Mouse (Mus musculus) retina, postnatal 1 day (tissue): Measurements from ENCODE around the gene Ube2ql1.

Experiments used
- DNase-seq: peaks from one replicate; pipeline ENCODE4 v3.0.0-alpha.2; 2012

The Ube2ql1 gene

GRCm38 (mm10) chr13:69739759-69740135 is at the start of gene Ube2ql1:
Ube2ql1 (minus strand) TSS chr13:69739889.
- peak; percentile 93 for DNase-seq

- DNase-seq: no peak
Measured at GRCm38 (mm10) chr13:69788704-69789103, 49.0 kb upstream of the Ube2ql1 start.

GRCm38 (mm10) chr13:69778221-69778620 is 38.5 kb upstream of the Ube2ql1 start:
- DNase-seq: no peak

GRCm38 (mm10) chr13:69772358-69772757 is 32.7 kb upstream of the Ube2ql1 start:
- no peak for DNase-seq

- no peak for DNase-seq
Measured at GRCm38 (mm10) chr13:69770538-69771456, 31.1 kb upstream of the Ube2ql1 start.

GRCm38 (mm10) chr13:69768152-69768551 is 28.5 kb upstream of the Ube2ql1 start:
- no peak for DNase-seq

- no peak for DNase-seq
Measured at GRCm38 (mm10) chr13:69764646-69765045, 25.0 kb upstream of the Ube2ql1 start.

- no peak for DNase-seq
Measured at GRCm38 (mm10) chr13:69761393-69761792, 21.7 kb upstream of the Ube2ql1 start.

- DNase-seq: no peak
Measured at GRCm38 (mm10) chr13:69758979-69759378, 19.3 kb upstream of the Ube2ql1 start.

- no peak for DNase-seq
Measured at GRCm38 (mm10) chr13:69752875-69753274, 13.2 kb upstream of the Ube2ql1 start.

GRCm38 (mm10) chr13:69751510-69751909 is 11.8 kb upstream of the Ube2ql1 start:
- no peak for DNase-seq

- peak; percentile 89 for DNase-seq
Measured at GRCm38 (mm10) chr13:69748756-69749155, 9.1 kb upstream of the Ube2ql1 start.

- peak; percentile 67 for DNase-seq
Measured at GRCm38 (mm10) chr13:69740331-69741285, 919 bp upstream of the Ube2ql1 start.

- no peak for DNase-seq
Measured at GRCm38 (mm10) chr13:69739091-69739758, 464 bp downstream of the Ube2ql1 start.

- peak; percentile 60 for DNase-seq
Measured at GRCm38 (mm10) chr13:69738461-69738971, 1.2 kb downstream of the Ube2ql1 start.

GRCm38 (mm10) chr13:69737444-69738185 is 2.1 kb downstream of the Ube2ql1 start:
- DNase-seq: peak; percentile 29

- no peak for DNase-seq
Measured at GRCm38 (mm10) chr13:69732636-69733035, 7.1 kb downstream of the Ube2ql1 start.

- DNase-seq: no peak
Measured at GRCm38 (mm10) chr13:69725376-69725775, 14.3 kb downstream of the Ube2ql1 start.

- DNase-seq: no peak
Measured at GRCm38 (mm10) chr13:69721141-69721540, 18.5 kb downstream of the Ube2ql1 start.

- peak; percentile 93 for DNase-seq
Measured at GRCm38 (mm10) chr13:69717860-69718598, 21.7 kb downstream of the Ube2ql1 start.

GRCm38 (mm10) chr13:69708236-69708635 is 31.5 kb downstream of the Ube2ql1 start:
- no peak for DNase-seq
